Mouse (Mus musculus): ENCODE data around the gene Tasp1. TPM values are rescaled to one million over a fixed set of nuclear protein-coding genes. Genes with fewer than 3 reads are reported as not detected.
A peak's percentile ranks its signal among the peaks of the same experiment; 100 is the strongest.
"Not testable (repeated sequence)": the region's sequence is repeated elsewhere in the genome, so short reads cannot be mapped to it uniquely, and the experiment has no call there.

Tasp1 gene
- total RNA-seq, 1 experiment from 2014 or later: 14.3 TPM

DNA sequence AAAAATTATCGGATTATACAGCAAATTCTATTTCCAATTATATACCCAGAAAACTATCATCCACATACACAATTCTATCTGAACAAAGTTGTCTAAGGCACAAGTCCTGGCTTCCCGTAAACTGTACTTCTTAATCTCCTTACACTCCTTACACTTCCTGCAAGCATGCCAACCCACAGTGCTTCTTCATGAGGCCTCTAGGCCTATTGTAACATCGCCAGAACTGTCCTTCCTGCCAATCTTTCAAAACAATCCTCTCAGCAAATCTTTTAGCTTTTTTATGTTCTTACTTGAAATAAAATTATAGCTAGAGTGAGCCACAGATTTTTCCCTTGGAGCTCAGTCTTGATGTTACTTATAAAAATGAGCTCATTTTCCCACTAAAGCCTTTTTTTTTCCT, 5.1 kb downstream of the Tasp1 start:
- no peak for ATAC-seq (ENCODE audit: extremely low read depth, insufficient number of reproducible peaks, low FRiP score, poor library complexity, severe bottlenecking)

- ATAC-seq (ENCODE audit: extremely low read depth, insufficient number of reproducible peaks, low FRiP score, poor library complexity, severe bottlenecking): no peak
These were observed 6.3 kb downstream of the Tasp1 start for GRCm38 (mm10) chr2:140060092-140060867.

GRCm38 (mm10) chr2:140058125-140058524, 8.5 kb downstream of the Tasp1 start:
- ATAC-seq (ENCODE audit: extremely low read depth, insufficient number of reproducible peaks, low FRiP score, poor library complexity, severe bottlenecking): no peak

- ATAC-seq (ENCODE audit: extremely low read depth, insufficient number of reproducible peaks, low FRiP score, poor library complexity, severe bottlenecking): no peak
These were observed 14.9 kb downstream of the Tasp1 start for GRCm38 (mm10) chr2:140051607-140052126.

GRCm38 (mm10) chr2:140042522-140043131, 24.0 kb downstream of the Tasp1 start:
- peak; percentile 69; the same call in 1 of the 2 replicates for ATAC-seq (ENCODE audit: extremely low read depth, insufficient number of reproducible peaks, low FRiP score, poor library complexity, severe bottlenecking)

DNA sequence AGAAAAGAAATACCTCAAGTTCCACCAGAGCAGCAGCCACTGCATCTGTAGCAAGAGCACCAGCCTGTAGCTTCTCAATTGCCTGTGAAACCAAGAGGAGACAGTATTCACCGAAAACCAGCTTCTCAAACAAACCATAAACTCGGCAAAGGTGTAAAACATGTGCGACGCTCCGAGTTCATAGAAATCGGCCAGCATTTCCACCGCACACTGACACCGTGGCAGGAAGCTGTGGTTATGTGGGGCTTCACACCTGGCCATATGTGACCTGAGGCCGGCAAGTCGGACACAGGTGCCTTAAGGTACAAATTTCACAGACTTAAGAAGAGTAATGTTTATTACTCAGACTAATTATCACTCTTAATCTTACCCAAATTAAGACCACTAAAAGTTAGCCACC, 24.5 kb downstream of the Tasp1 start:
- no peak for ATAC-seq (ENCODE audit: extremely low read depth, insufficient number of reproducible peaks, low FRiP score, poor library complexity, severe bottlenecking)

DNA sequence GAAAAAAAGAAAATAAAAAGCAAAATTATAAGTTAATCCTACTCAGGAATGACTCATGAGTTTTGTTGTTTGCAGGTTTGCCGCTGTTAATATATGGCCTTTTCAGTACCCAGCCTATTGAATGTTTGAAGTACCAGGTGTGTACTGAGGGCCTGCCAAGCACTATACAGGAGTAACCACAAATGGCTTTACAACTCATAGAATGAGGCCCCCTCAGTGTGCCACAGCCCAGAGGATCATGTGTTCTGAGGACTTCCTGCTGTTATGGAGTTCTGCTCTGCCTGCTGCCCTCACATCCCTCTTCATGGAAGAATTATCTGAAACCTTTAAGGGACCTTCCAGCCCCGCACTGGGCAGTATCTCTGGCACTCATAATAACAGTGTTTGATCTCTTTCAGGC, 29.1 kb downstream of the Tasp1 start:
- ATAC-seq (ENCODE audit: extremely low read depth, insufficient number of reproducible peaks, low FRiP score, poor library complexity, severe bottlenecking): no peak

- ATAC-seq (ENCODE audit: extremely low read depth, insufficient number of reproducible peaks, low FRiP score, poor library complexity, severe bottlenecking): no peak
These were observed 29.8 kb downstream of the Tasp1 start for GRCm38 (mm10) chr2:140036854-140037253.

- no peak for ATAC-seq (ENCODE audit: extremely low read depth, insufficient number of reproducible peaks, low FRiP score, poor library complexity, severe bottlenecking)
These were observed 41.7 kb downstream of the Tasp1 start for GRCm38 (mm10) chr2:140024937-140025336.

GRCm38 (mm10) chr2:140007406-140007805, 59.2 kb downstream of the Tasp1 start:
- no peak for ATAC-seq (ENCODE audit: extremely low read depth, insufficient number of reproducible peaks, low FRiP score, poor library complexity, severe bottlenecking)

GRCm38 (mm10) chr2:139998170-139998569, 68.4 kb downstream of the Tasp1 start:
- no peak for ATAC-seq (ENCODE audit: extremely low read depth, insufficient number of reproducible peaks, low FRiP score, poor library complexity, severe bottlenecking)

DNA sequence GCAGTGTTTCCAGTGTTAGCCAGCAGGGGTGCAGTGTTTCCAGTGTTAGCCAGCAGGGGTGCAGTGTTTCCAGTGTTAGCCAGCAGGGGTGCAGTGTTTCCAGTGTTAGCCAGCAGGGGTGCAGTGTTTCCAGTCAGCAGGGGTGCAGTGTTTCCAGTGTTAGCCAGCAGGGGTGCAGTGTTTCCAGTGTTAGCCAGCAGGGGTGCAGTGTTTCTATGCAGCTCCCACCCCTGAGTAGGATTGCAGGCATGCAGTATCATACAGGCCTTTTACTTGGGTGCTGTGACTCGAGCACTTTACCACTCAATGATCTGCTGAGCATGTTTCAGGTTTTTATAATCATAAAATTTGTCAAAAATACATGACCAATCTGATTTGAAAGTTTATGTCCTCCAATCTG, 76.7 kb downstream of the Tasp1 start:
- ATAC-seq (ENCODE audit: extremely low read depth, insufficient number of reproducible peaks, low FRiP score, poor library complexity, severe bottlenecking): not testable (repeated sequence)

- ATAC-seq (ENCODE audit: extremely low read depth, insufficient number of reproducible peaks, low FRiP score, poor library complexity, severe bottlenecking): no peak
These were observed 99.2 kb downstream of the Tasp1 start for GRCm38 (mm10) chr2:139967451-139967850.

DNA sequence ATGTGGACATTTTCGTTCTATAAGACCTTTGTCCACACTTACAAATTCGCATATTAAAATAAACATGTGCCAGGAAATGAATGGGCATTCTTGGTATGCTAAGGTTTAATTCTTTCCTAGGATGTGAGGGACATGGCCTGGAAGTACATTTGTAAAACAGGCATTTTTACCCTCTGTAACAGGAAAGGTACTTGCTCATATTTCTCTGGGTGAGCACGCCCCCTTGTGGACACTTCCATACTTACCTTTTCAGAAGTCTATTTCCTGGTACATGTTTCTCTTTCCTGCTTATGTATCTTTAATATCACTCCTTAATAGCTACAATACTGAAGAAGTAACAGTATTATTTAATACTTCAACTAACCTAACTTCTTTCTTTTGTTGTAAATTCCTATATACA, 100.3 kb downstream of the Tasp1 start:
- no peak for ATAC-seq (ENCODE audit: extremely low read depth, insufficient number of reproducible peaks, low FRiP score, poor library complexity, severe bottlenecking)

GRCm38 (mm10) chr2:139948843-139949242, 117.8 kb downstream of the Tasp1 start:
- ATAC-seq (ENCODE audit: extremely low read depth, insufficient number of reproducible peaks, low FRiP score, poor library complexity, severe bottlenecking): no peak

DNA sequence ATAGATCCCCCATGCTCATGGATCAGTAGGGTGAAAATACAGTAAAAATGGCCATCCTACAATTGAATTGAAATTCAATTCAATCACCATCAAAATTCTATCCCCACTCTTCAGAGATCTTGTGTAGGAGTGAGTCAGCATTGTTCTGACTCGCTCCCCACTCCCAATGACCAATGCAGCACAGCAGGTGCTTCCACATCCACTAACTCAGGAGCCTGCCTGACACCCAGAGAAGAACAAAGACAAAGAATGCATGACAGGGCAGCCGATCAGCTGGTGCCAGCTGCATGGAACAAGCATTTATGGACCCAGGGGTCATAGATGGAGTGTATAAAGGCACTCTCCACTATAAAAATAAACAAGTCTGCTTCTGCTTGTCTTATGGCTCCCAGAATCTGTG, 129.0 kb downstream of the Tasp1 start:
- ATAC-seq (ENCODE audit: extremely low read depth, insufficient number of reproducible peaks, low FRiP score, poor library complexity, severe bottlenecking): no peak

DNA sequence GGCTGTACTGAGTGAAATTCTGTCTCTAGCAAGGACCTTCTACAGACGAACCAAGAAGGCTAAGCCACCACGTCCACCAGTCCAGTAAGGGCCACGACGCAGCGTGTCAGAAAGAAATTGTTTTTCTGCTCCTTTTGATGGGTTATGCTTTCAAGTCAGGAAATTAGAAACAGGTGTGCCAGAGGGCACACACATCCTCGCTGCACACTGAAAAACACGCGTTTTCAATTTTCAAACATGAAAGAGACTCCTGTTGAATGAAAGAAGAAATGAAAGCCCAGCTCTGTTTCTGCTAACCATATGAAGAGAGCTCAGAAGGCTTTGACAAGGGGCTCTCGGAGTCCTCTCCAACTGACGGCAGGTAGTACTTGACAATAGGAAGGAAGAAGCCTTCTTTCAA, 132.0 kb downstream of the Tasp1 start:
- ATAC-seq (ENCODE audit: extremely low read depth, insufficient number of reproducible peaks, low FRiP score, poor library complexity, severe bottlenecking): no peak

DNA sequence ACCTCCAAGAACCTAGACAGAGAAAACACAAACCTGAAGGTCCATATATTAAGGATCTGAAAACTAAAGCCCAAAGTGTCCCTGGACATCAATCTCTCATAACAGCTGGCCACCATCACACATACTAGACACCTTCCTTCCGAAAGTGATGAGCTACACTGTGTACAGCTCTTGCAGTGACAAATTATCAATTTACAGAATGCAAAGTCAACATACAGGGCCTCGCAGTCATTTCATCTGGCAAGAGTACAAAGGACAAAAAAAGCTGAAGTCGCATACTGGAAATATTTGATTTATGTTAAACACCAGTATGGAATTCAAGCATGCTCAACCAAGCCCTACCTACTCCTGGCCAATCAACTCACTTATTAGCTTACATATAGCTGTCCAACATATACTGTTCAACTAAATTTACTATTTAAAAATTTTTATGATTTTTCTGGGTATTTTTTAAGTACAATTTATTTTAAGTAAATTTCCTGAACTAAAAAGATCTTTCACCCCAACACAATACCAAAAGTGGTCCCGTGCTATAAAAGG, 132.5 kb downstream of the Tasp1 start:
- ATAC-seq (ENCODE audit: extremely low read depth, insufficient number of reproducible peaks, low FRiP score, poor library complexity, severe bottlenecking): no peak

DNA sequence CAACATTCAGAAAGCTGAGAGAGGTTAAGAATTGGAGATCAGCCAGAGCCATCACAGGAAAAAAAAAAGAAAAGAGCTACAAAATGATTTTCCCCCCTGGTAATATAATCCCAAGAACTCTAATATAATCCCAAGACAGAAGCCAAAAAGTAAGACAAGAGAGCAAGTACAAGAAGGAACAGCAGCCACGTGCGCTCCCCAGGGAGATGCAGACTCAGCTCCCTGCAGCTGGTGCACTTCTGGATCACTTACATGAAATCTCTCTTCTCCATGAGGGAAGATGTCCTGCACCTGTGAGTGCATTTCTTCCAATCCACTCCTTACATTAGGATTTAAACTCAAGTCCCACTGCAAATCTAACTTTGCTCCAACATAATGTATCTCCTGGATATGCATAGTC, 134.4 kb downstream of the Tasp1 start:
- ATAC-seq (ENCODE audit: extremely low read depth, insufficient number of reproducible peaks, low FRiP score, poor library complexity, severe bottlenecking): no peak

DNA sequence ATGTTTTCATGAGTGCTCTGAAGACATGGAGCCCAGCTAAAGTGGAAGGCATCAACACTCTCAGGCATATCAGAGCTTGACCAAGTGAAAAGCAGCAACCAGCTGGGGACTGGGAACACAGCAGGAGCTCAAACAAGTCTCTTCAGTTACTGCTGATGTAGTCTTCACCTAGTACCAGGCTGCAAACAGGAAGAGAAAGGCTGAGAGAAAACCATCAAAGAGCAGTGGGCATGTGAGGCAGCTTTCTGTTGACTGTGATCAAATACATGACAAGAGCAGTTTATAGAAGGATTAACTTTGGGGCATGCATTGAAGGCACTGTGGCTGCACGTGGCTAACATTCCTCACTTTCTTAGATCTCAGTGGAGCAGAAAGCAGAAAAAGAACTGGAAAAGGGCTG, 141.7 kb downstream of the Tasp1 start:
- no peak for ATAC-seq (ENCODE audit: extremely low read depth, insufficient number of reproducible peaks, low FRiP score, poor library complexity, severe bottlenecking)

All from neutrophil, adult 5-6 weeks (primary cell).